Mouse (Mus musculus): Measurements from ENCODE around the gene Olfr282. TPM values are rescaled to one million over a fixed set of nuclear protein-coding genes. Genes with fewer than 3 reads are reported as not detected.

Olfr282 gene
- polyA plus RNA-seq (2017; shearing (Covaris generic)), result not detected

GRCm38 (mm10) chr15:98430925-98431324, at the start of gene Olfr282:
Gene Olfr282, plus strand, starts transcription at chr15:98431225.

GRCm38 (mm10) chr15:98452288-98452687, 21.3 kb downstream of the Olfr282 start, which contains the start of gene Olfr281:
Gene Olfr281, plus strand, starts transcription at chr15:98452588.

DNA sequence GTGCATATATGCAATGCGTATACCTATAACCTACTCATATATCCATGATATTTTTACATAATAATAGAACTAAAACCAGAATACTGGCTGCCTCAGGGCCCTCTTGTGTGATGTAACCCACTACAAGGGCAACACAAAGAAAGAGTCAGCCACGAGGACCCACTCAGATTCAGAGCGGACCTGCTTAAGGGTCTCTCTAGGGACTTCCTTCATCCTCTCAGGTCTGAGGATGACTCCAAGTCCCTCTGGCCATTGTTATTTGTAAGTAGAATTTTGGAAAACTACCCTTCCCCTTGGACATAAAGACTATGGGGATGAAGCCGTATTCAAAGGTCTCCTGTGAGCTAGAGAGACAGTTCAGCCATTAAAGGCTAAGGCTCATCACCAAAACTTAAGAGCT, 38.6 kb downstream of the Olfr282 start, which contains the start of gene OR5BS1P:
Gene OR5BS1P (plus strand): TSS at position 301 of the 400 bp plus-strand sequence.

GRCm38 (mm10) chr15:98482701-98483100, 51.7 kb downstream of the Olfr282 start, which contains the start of gene Lalba:
Gene Lalba, minus strand, starts transcription at chr15:98482721.

Other genes starting within 250 kb of the Olfr282 start
- not detected for gene Olfr288, start 235.7 kb upstream of the Olfr282 start, polyA plus RNA-seq (2017; shearing (Covaris generic))
- 0.33 TPM for gene Gm44579, start 210.2 kb upstream of the Olfr282 start, polyA plus RNA-seq (2017; shearing (Covaris generic))
- gene Olfr287, start 210.2 kb upstream of the Olfr282 start, polyA plus RNA-seq (2017; shearing (Covaris generic)), result not detected
- 0.38 TPM for gene Olfr286, start 196.8 kb upstream of the Olfr282 start, polyA plus RNA-seq (2017; shearing (Covaris generic))
- not detected for gene H1fnt, start 173.9 kb upstream of the Olfr282 start, polyA plus RNA-seq (2017; shearing (Covaris generic))
- gene Zfp641, start 135.1 kb upstream of the Olfr282 start, polyA plus RNA-seq (2017; shearing (Covaris generic)), result not detected
- 0.10 TPM for gene Olfr285, start 113.9 kb upstream of the Olfr282 start, polyA plus RNA-seq (2017; shearing (Covaris generic))
- gene Olfr284, start 90.2 kb upstream of the Olfr282 start, polyA plus RNA-seq (2017; shearing (Covaris generic)), result not detected
- gene Olfr283, start 50.3 kb upstream of the Olfr282 start, polyA plus RNA-seq (2017; shearing (Covaris generic)), result not detected
- 0.55 TPM for gene Olfr281, start 21.4 kb downstream of the Olfr282 start, polyA plus RNA-seq (2017; shearing (Covaris generic))
- gene OR5BS1P, start 38.7 kb downstream of the Olfr282 start, polyA plus RNA-seq (2017; shearing (Covaris generic)), result not detected
- gene Lalba, start 51.5 kb downstream of the Olfr282 start, polyA plus RNA-seq (2017; shearing (Covaris generic)), result not detected
- 0.21 TPM for gene Olfr279, start 61.2 kb downstream of the Olfr282 start, polyA plus RNA-seq (2017; shearing (Covaris generic))
- 71.2 TPM for gene Kansl2, start 103.0 kb downstream of the Olfr282 start, polyA plus RNA-seq (2017; shearing (Covaris generic))
- gene Ccnt1, start 139.7 kb downstream of the Olfr282 start, polyA plus RNA-seq (2017; shearing (Covaris generic)), result 124 TPM
- not detected for gene 4930415O20Rik, start 139.8 kb downstream of the Olfr282 start, polyA plus RNA-seq (2017; shearing (Covaris generic))
- 0.56 TPM for gene Adcy6, start 178.9 kb downstream of the Olfr282 start, polyA plus RNA-seq (2017; shearing (Covaris generic))
- 0.99 TPM for gene Cacnb3, start 199.6 kb downstream of the Olfr282 start, polyA plus RNA-seq (2017; shearing (Covaris generic))
- 26.5 TPM for gene Ddx23, start 231.7 kb downstream of the Olfr282 start, polyA plus RNA-seq (2017; shearing (Covaris generic))
- 3.1 TPM for gene Rnd1, start 246.2 kb downstream of the Olfr282 start, polyA plus RNA-seq (2017; shearing (Covaris generic))

All from effector memory CD4-positive, alpha-beta T cell, adult 7 months (primary cell).